Mouse (Mus musculus) heart, adult 11 months (tissue): ENCODE results near the gene Siae.

Experiments used
- DNase-seq: peaks from one replicate; pipeline ENCODE4 v3.0.0; 2022

The Siae gene

GRCm38 (mm10) chr9:37687941-37688303 is 132.4 kb downstream of the Siae start:
- no peak for DNase-seq

DNA sequence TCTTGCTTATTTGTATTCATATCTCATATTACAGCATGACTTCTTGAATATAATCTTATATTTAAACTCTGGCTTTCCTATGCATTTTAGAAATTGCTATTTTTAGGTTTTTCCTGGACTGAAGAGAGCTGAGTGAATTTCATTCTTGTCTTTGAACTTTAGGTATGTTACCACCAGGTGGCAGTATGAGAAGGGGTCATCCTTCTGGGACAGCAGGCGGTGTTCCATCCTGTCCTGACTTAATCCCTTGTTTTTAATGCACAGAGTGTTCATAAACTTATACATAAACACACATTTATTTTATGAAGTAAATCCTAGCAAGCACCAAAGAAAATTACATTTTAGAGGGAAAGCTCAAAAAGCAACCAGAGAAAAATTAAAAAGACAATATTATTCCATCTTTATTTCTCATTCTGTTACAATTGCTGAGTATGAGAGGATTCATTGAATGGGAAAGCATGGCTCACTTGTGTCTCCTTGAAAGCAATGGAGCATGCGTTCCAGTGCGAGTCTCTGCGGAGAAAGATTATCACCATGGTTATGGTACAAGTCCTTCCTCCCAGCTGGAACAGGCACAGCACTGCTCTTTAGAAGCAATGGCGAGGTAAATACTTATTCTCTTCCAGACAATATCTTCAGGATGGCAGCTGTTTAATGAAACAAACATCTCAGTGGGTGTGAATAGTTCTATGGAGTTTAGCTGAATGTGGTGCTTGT is 134.6 kb downstream of the Siae start:
- no peak for DNase-seq
